Mouse (Mus musculus): ENCODE measurements around the gene Zdhhc7. TPM values are rescaled to one million over a fixed set of nuclear protein-coding genes. Genes with fewer than 3 reads are reported as not detected.

Gene Zdhhc7
- polyA plus RNA-seq, 1 experiment from 2014 or later: 34.1 TPM

DNA sequence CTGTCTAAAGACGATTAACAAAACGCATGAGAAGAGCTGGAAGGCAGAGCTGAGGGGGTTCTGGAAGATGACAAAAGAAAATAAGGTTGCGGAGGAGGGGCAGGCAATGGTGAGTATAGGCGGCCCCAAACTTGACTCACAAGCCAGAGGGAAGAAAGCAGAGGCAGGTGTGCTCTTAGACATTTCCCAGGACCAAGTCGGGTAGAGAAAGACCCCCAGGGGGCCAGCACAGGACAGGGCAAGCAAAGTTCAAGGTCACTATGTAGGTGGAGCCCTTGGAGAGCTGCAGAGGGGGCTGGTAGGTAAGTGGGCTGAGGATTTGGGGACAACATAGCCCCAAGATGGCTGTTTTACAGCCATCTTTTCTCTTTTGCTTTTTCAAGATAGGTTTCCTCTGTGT, 21.9 kb downstream of the Zdhhc7 start:
- no peak overlapping the region for H3K27ac ChIP-seq
- peaks cover 16% of the 10 kb centered on the region for H3K4me1 ChIP-seq (replicated peaks)
- H3K9me3 ChIP-seq: no peaks in the 10 kb centered on the region
- no peak for DNase-seq (ENCODE audit: low spot score)
- peaks cover 6% of the 10 kb centered on the region; the same call in 1 of the 2 replicates for H3K27me3 ChIP-seq (ENCODE audit: insufficient read depth, poor library complexity, severe bottlenecking)
- no peak overlapping the region for H3K4me3 ChIP-seq
- peaks cover 42% of the 10 kb centered on the region for H3K36me3 ChIP-seq
- 66% methylated on average over 5 of the region's 5 CpGs for WGBS

DNA sequence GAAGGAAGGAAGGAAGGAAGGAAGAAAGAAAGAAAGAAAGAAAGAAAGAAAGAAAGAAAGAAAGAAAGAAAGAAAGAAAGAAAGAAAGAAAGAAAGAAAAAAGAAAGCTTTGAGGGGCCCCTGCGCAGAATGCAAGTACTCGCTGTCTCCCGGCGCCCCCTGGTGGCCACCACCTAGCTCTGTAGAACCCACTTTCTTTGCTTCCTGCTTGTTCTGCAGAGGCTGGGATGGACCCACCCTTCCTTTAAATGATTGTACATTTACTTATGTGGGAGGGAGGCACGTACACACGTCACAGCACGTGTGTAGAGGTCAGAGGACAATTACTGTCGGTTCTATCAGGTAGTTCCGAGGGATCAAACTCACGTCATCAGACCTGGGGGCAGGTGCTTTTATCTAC, 23.2 kb downstream of the Zdhhc7 start:
- H3K4me1 ChIP-seq (replicated peaks): peaks cover 19% of the 10 kb centered on the region
- DNase-seq (ENCODE audit: low spot score): peak; percentile 68
- 16% methylated on average over 10 of the region's 10 CpGs for WGBS

DNA sequence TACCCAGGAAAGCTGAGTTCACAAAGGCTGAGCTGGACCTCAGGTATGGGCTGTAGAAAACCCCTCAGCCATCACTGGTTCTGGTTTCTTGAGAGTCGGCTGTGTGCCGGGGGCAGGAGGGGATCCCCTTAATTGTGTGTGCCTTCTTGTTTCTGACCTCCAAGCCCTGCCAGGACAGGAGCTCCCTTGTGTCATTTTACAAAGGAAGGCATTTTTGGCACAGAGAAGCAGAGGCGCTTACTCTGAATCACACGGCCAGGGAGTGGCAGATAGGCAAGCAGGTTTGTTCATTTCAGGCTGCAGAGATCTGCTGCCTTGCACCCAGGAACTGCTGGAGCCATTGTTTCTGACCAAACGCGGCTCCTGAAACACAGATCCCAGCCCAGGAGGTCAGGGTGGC, 25.9 kb downstream of the Zdhhc7 start:
- Histone ChIP-seq H3K9me3 (no peaks in the 10 kb centered on the region), H3K4me1 (replicated peaks) (peaks cover 35% of the 10 kb centered on the region), H3K27me3 (ENCODE audit: insufficient read depth, poor library complexity, severe bottlenecking) (peaks cover 12% of the 10 kb centered on the region; the same call in 1 of the 2 replicates), H3K27ac (peak overlapping the region; percentile 45), H3K36me3 (peaks cover 6% of the 10 kb centered on the region), H3K4me3 (no peak overlapping the region)
- no peak for DNase-seq (ENCODE audit: low spot score)
- 50% methylated on average over 6 of the region's 6 CpGs for WGBS

More for the DNA sequence above, 23.2 kb downstream of the Zdhhc7 start:
- Histone ChIP-seq H3K36me3 (peaks cover 33% of the 10 kb centered on the region), H3K27ac (no peak overlapping the region), H3K27me3 (ENCODE audit: insufficient read depth, poor library complexity, severe bottlenecking) (peaks cover 11% of the 10 kb centered on the region; the same call in 1 of the 2 replicates), H3K9me3 (no peaks in the 10 kb centered on the region), H3K4me3 (no peak overlapping the region)

DNA sequence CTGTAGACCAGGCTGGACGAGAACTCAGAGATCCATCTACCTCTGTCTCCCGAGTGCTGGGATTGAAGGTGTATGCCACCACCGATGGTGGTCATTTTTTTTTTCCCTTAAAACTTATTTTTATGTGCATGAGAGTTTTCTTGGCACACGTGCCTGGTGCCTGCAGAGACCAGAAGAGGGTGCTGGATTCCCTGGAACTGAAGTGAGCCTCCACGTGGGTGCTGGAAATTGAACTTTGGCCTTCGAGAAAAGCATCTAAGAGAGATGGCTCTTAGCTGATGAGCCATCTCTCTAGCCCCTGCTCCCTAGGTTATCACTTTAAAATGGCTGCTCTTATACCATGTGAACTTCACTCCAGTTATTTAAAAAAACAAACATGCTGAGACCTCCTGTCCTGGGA, 26.8 kb downstream of the Zdhhc7 start:
- Histone ChIP-seq H3K9me3 (no peaks in the 10 kb centered on the region), H3K4me3 (no peak overlapping the region), H3K27ac (no peak overlapping the region), H3K36me3 (no peaks in the 10 kb centered on the region), H3K27me3 (ENCODE audit: insufficient read depth, poor library complexity, severe bottlenecking) (peaks cover 12% of the 10 kb centered on the region; the same call in 1 of the 2 replicates), H3K4me1 (replicated peaks) (peaks cover 35% of the 10 kb centered on the region)
- WGBS: 75% methylated on average over 6 of the region's 6 CpGs
- DNase-seq (ENCODE audit: low spot score): no peak

DNA sequence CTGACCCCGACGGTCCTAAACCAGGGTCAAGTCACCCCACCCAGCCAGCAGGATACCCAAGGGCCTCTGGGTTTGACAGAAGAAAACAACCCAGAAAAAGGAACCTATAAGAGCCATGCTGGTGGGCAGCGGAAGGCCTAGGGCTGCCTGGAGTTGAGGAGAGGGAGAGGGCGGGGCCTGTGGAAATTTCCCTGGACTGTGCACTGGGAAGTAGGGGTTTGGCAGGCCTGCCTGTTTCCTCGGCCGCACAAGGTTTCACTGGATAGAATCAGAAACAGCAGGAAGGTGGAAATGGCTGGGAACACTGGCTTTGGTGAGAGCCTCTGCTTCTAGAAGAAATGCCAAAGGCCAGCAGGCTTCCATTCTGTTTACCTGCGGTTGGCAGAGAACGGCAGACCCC, 28.5 kb downstream of the Zdhhc7 start:
- Histone ChIP-seq H3K9me3 (no peaks in the 10 kb centered on the region), H3K27ac (peak overlapping the region; percentile 30; the same call in 1 of the 2 replicates), H3K4me1 (replicated peaks) (peaks cover 39% of the 10 kb centered on the region), H3K4me3 (no peak overlapping the region), H3K36me3 (no peaks in the 10 kb centered on the region), H3K27me3 (ENCODE audit: insufficient read depth, poor library complexity, severe bottlenecking) (peaks cover 12% of the 10 kb centered on the region; the same call in 1 of the 2 replicates)
- WGBS: 86% methylated on average over 8 of the region's 8 CpGs
- DNase-seq (ENCODE audit: low spot score): no peak

DNA sequence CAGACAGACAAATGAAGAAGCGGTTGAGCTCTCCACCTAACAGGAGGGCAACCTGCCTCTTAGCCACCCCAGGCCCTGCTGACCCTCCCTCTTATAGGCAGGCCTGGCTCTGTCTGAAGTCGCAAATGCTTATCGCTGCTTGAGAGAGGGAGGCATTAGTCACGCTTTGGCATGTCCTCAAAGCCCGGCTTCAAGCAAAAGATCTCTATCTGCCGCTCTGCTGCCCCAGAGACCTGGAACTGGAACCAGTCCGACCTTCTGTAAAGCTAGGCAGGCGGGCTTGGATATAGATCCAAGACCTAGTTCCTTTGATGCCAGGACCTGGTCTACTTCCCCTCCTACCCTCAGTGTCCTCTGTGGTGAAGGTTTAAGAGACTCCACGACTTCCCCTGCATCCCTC, 29.0 kb downstream of the Zdhhc7 start:
- peaks cover 12% of the 10 kb centered on the region; the same call in 1 of the 2 replicates for H3K27me3 ChIP-seq (ENCODE audit: insufficient read depth, poor library complexity, severe bottlenecking)
- no peak for DNase-seq (ENCODE audit: low spot score)
- no peaks in the 10 kb centered on the region for H3K9me3 ChIP-seq
- H3K4me1 ChIP-seq (replicated peaks): peaks cover 39% of the 10 kb centered on the region
- no peaks in the 10 kb centered on the region for H3K36me3 ChIP-seq
- peak overlapping the region; percentile 30; the same call in 1 of the 2 replicates for H3K27ac ChIP-seq
- 65% methylated on average over 9 of the region's 9 CpGs for WGBS
- H3K4me3 ChIP-seq: no peak overlapping the region

DNA sequence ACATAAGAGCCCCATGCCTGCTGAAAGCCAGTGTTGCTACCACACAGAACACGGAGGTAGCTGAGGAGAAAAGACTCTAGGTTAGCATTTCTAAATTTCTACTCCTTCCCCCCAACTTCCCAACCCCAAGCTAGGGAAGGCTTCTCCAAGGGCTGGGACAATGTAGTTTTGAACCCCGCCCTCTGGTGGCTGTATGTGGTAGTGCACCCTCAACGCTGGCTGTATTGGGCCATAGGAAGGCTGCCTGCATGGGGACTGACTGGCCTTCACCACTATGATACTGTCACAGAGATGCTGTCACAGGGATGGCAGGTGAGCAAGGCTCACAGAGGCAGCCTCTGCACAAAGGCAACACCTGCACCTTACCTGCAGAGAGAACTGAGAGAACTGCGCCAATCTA, 29.6 kb downstream of the Zdhhc7 start:
- Histone ChIP-seq H3K4me3 (no peak overlapping the region), H3K4me1 (replicated peaks) (peaks cover 39% of the 10 kb centered on the region), H3K36me3 (no peaks in the 10 kb centered on the region), H3K27me3 (ENCODE audit: insufficient read depth, poor library complexity, severe bottlenecking) (peaks cover 12% of the 10 kb centered on the region; the same call in 1 of the 2 replicates), H3K27ac (no peak overlapping the region), H3K9me3 (no peaks in the 10 kb centered on the region)
- WGBS: 28% methylated on average over 4 of the region's 4 CpGs
- peak; percentile 87 for DNase-seq (ENCODE audit: low spot score)

DNA sequence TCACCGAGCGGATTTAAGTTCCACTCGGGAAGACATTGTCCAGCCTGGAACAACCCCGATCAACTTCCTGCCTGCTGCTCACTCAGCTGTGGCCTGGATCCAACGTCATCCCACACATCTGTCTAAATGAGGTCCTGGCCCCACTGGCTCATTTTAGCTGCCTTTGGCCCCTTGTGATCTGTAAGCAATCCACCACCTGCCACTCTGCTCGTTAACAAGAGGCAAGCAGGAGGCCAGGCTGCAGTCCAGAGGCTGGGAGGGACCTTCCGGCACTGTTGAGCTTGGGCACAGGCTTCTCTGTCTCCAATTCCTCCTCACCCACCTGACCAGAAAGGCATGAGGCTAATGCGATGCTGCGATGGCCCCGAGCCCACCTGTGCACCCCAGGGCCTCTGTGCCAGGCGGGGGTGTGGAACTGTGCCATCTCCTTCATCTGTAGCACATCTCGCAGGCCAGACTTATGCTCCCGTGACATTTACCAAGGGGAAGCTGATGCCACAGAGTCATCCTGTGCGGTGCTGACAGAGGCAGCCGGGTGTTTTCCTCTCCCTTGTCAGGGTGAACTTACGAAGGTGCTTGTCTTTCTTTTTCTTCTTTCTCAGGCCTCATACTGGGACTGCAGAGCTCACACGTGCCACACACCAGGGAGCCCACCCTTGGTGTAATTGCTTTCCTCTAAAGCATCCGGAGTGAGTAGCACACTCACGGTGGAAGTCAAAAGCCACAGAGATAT, 33.2 kb downstream of the Zdhhc7 start:
- 0 out of 2 replicates have a peak, but pooled peaks cover under 1% of the 10 kb centered on the region for H3K27me3 ChIP-seq (ENCODE audit: insufficient read depth, poor library complexity, severe bottlenecking)
- no peak overlapping the region for H3K4me3 ChIP-seq
- 65% methylated on average over 19 of the region's 19 CpGs for WGBS
- H3K9me3 ChIP-seq: no peaks in the 10 kb centered on the region
- peaks cover 21% of the 10 kb centered on the region for H3K4me1 ChIP-seq (replicated peaks)
- peak overlapping the region; percentile 40; the same call in 1 of the 2 replicates for H3K27ac ChIP-seq
- no peak for DNase-seq (ENCODE audit: low spot score)
- no peaks in the 10 kb centered on the region for H3K36me3 ChIP-seq

DNA sequence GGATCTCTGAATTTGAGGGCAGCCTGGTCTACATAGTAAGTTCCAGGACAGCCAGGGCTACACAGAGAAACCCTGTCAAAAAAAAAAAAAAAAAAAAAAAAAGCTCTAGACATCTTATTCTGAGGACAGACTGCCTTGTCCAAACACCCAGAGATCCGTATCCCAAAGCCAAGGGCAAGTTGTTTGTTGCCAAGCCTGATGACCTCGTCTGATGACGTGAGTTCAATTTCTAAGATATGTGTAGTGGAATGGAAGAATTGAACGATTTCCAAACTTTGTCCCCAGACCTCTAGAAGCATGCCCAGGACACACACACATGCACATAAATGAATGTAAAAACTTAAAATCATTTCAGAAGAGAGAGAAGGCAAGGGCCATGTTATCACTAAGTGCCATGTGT, 35.1 kb downstream of the Zdhhc7 start:
- Histone ChIP-seq H3K4me1 (replicated peaks) (peaks cover 10% of the 10 kb centered on the region), H3K4me3 (no peak overlapping the region), H3K27me3 (ENCODE audit: insufficient read depth, poor library complexity, severe bottlenecking) (no peaks in the 10 kb centered on the region; the same call in 1 of the 2 replicates), H3K9me3 (no peaks in the 10 kb centered on the region), H3K27ac (no peak overlapping the region), H3K36me3 (no peaks in the 10 kb centered on the region)
- no peak for DNase-seq (ENCODE audit: low spot score)
- 90% methylated on average over 4 of the region's 4 CpGs for WGBS

DNA sequence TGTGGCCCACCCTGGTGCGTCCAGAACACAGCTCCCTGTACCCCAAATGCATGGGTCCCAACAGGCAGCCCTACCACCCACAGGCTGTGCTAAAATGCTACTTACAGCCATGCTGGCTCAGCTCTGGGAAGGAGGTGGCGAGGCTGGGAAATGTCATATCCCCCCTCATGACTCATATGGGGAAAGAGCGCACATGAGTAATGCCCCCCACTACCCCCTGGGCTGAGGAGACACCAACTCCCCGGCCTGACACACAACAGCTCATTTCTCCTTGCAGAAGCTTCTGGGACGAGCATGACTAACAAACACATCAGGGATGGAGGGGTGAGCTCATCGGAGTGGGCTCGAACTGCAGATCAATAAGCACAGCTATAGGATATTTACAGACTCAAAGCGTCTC, 35.7 kb downstream of the Zdhhc7 start:
- Histone ChIP-seq H3K4me1 (replicated peaks) (peaks cover 12% of the 10 kb centered on the region), H3K27me3 (ENCODE audit: insufficient read depth, poor library complexity, severe bottlenecking) (no peaks in the 10 kb centered on the region; the same call in 1 of the 2 replicates), H3K27ac (no peak overlapping the region), H3K9me3 (no peaks in the 10 kb centered on the region), H3K4me3 (no peak overlapping the region), H3K36me3 (no peaks in the 10 kb centered on the region)
- no peak for DNase-seq (ENCODE audit: low spot score)
- 86% methylated on average over 8 of the region's 8 CpGs for WGBS

DNA sequence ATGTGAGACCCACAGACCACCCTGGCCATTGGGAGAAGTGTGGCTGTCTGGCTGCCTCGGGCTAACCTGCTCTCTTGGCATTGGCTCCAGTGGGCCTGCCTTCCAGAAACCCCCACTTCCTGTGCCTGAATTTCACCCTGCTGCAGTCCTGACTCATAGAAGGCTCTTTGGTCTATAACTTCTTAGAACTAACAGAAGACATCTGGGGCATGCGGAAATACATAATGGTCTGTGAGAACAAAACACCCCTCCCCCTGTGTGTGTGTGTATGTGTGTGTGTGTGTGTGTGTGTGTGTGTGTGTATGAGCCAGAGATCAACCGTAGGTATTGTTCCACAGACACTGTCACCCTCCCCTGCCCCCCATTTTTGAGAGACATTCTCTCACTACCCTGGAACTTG, 38.0 kb downstream of the Zdhhc7 start:
- Histone ChIP-seq H3K4me1 (replicated peaks) (peaks cover 15% of the 10 kb centered on the region), H3K27ac (no peak overlapping the region), H3K27me3 (ENCODE audit: insufficient read depth, poor library complexity, severe bottlenecking) (no peaks in the 10 kb centered on the region; the same call in 1 of the 2 replicates), H3K4me3 (no peak overlapping the region), H3K9me3 (no peaks in the 10 kb centered on the region), H3K36me3 (no peaks in the 10 kb centered on the region)
- 92% methylated on average over 3 of the region's 3 CpGs for WGBS
- no peak for DNase-seq (ENCODE audit: low spot score)

DNA sequence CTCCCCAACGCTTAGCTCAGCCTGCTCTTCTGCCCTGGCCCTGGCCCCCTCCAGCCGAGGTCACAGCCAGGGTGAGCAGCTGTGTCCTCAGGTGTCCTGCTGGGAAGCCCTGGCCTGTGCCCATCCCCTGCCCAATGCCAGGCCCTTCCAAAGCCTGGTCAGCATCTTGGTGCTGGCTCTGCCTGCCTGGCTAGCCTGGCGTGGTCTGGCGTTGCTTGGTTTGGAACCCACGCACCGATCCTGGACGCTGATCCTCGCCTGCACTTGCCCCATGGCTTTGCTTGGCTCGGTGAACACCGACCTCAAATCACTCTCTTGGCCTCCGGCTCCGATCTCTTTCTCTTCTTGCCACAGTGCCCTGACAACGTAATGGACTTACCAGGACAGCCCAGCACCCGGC, 38.5 kb downstream of the Zdhhc7 start:
- H3K4me1 ChIP-seq (replicated peaks): peaks cover 10% of the 10 kb centered on the region; the same call in 1 of the 2 replicates
- no peaks in the 10 kb centered on the region for H3K36me3 ChIP-seq
- H3K27ac ChIP-seq: peak overlapping the region; percentile 13; the same call in 1 of the 2 replicates
- no peaks in the 10 kb centered on the region; the same call in 1 of the 2 replicates for H3K27me3 ChIP-seq (ENCODE audit: insufficient read depth, poor library complexity, severe bottlenecking)
- H3K4me3 ChIP-seq: no peak overlapping the region
- WGBS: 90% methylated on average over 14 of the region's 14 CpGs
- DNase-seq (ENCODE audit: low spot score): no peak
- H3K9me3 ChIP-seq: no peaks in the 10 kb centered on the region

DNA sequence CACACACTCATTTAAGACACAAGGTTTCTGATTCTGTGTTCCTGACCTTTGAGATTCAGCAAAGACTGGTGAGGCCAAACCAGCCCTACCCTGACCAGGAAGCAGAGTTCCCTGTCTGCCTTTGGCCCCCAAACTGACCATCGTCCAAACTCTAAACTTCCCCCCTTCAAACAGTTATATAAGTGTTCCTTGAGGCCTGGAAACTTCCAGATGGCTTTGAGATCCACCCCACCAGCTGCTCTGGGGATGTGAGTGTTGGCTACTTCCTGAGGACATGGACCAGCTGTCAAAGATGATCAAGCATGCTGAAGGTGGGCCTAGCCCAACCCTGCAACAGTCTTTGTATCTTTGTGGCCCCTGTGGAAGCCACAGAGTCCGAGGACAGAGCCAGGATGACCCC, 44.2 kb downstream of the Zdhhc7 start:
- H3K4me3 ChIP-seq: no peak overlapping the region
- no peaks in the 10 kb centered on the region for H3K36me3 ChIP-seq
- H3K4me1 ChIP-seq (replicated peaks): peaks cover 12% of the 10 kb centered on the region; the same call in 1 of the 2 replicates
- no peak for DNase-seq (ENCODE audit: low spot score)
- no peaks in the 10 kb centered on the region for H3K27me3 ChIP-seq (ENCODE audit: insufficient read depth, poor library complexity, severe bottlenecking)
- 74% methylated on average over 2 of the region's 2 CpGs for WGBS
- H3K9me3 ChIP-seq: peaks cover 11% of the 10 kb centered on the region; the same call in 1 of the 2 replicates
- H3K27ac ChIP-seq: no peak overlapping the region

Data from hindbrain, embryonic 10.5 days (tissue).